8 mouse cellular contexts compared by ENCODE assay signal in the genomic region with DNA sequence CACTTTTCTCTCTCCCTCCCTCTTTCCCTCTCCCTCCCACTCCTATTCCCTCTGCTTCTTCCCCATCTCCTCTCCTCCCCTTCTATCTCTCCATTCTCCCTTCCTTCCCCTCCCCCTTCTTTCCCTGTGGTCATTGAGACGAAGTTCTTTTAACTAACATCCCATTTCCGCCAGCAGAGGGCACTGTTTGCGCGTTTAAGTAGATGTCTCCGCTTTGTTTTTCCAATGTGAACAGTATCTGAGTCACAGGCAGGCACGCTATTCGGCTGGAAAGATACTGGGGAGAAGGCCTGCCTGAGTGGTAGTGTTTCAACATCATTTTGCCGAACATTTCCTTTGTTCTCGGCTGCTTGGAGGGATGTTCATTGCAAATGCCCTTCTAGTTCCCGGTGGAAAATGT.
A peak's percentile ranks its signal among the peaks of the same experiment; 100 is the strongest.
DNase-seq lines count a peak whose midpoint lies in the region; ATAC-seq lines count a peak whose summit lies in the region.

No protein-coding gene starts in this region.

- no peak overlapping the region for H3K4me2 ChIP-seq in hindbrain, embryonic 11.5 days (replicated peaks; ENCODE audit: low read depth, low read length)
- H3K4me2 ChIP-seq in lung, embryonic 16.5 days (ENCODE audit: low read depth, low read length), result peak overlapping the region; percentile 19; the same call in 1 of the 2 replicates

- H3K4me1 ChIP-seq in hindbrain, embryonic 11.5 days (replicated peaks; ENCODE audit: control insufficient read depth, insufficient read depth, low read length), result no peaks in the 10 kb centered on the region
- H3K4me1 ChIP-seq in lung, embryonic 16.5 days (replicated peaks; ENCODE audit: control insufficient read depth, insufficient read depth, low read length), result peaks cover 3% of the 10 kb centered on the region; the same call in 1 of the 2 replicates

- no peak overlapping the region for H3K9ac ChIP-seq in hindbrain, embryonic 11.5 days (ENCODE audit: low read depth, low read length)
- no peak overlapping the region for H3K9ac ChIP-seq in lung, embryonic 16.5 days (ENCODE audit: low read length)

- no peaks in the 10 kb centered on the region for H3K27me3 ChIP-seq in hindbrain, embryonic 11.5 days (ENCODE audit: control insufficient read depth, insufficient read depth, low read length)
- no peaks in the 10 kb centered on the region for H3K27me3 ChIP-seq in lung, embryonic 16.5 days (ENCODE audit: control insufficient read depth, insufficient read depth, low read depth, low read length)

- peak; percentile 96 for DNase-seq in MN1 (ENCODE audit: low spot score)
- peak; percentile 98 for DNase-seq in cerebellum, adult 9-10 months
- DNase-seq in frontal cortex, postnatal 10 days (ENCODE audit: low spot score in 2 of 2), result peak; percentile 73 to 89
- DNase-seq in hindbrain, embryonic 11.5 days (ENCODE audit: low spot score), result peak; percentile 98
- peak; percentile 88 for DNase-seq in layer of hippocampus, adult 9-11 months
- peak; percentile 78 for DNase-seq in ovary, postnatal 10 days (ENCODE audit: low spot score)
- peak; percentile 65 to 86 for DNase-seq in thymus, postnatal 10 days (ENCODE audit: low spot score in 2 of 2)

- H3K36me3 ChIP-seq in hindbrain, embryonic 11.5 days (ENCODE audit: control insufficient read depth, insufficient read depth, low read length), result no peaks in the 10 kb centered on the region
- no peaks in the 10 kb centered on the region for H3K36me3 ChIP-seq in lung, embryonic 16.5 days (ENCODE audit: control insufficient read depth, insufficient read depth, low read length)

- peak; percentile 87 for ATAC-seq in hindbrain, embryonic 11.5 days (ENCODE audit: low FRiP score)
- peak; percentile 93 for ATAC-seq in lung, embryonic 16.5 days (ENCODE audit: low read depth)

- no peak overlapping the region for H3K27ac ChIP-seq in hindbrain, embryonic 11.5 days (ENCODE audit: low read depth, low read length)
- no peak overlapping the region for H3K27ac ChIP-seq in lung, embryonic 16.5 days (ENCODE audit: low read length)

- H3K4me3 ChIP-seq in hindbrain, embryonic 11.5 days (ENCODE audit: low read depth, low read length), result no peak overlapping the region
- H3K4me3 ChIP-seq in lung, embryonic 16.5 days (ENCODE audit: low read length), result no peak overlapping the region

- WGBS in hindbrain, embryonic 11.5 days, result 1% methylated on average over 10 of the region's 10 CpGs
- 0% methylated on average over 10 of the region's 10 CpGs for WGBS in lung, embryonic 16.5 days

- no peaks in the 10 kb centered on the region for H3K9me3 ChIP-seq in hindbrain, embryonic 11.5 days (ENCODE audit: control insufficient read depth, low read length)
- no peaks in the 10 kb centered on the region for H3K9me3 ChIP-seq in lung, embryonic 16.5 days (ENCODE audit: control insufficient read depth, low read length)
